Mouse (Mus musculus) stomach, embryonic 16.5 days (tissue): ENCODE results near the gene Ccdc162. TPM values are rescaled to one million over a fixed set of nuclear protein-coding genes. Genes with fewer than 3 reads are reported as not detected.

ENCODE experiments used
- ATAC-seq: fragments of 200-750 bp; cut with Nextera tagmentation; 2 replicates; pipeline ENCODE4 v1.8.0; 2017; ENCODE audit warnings: moderate number of reproducible peaks, moderate TSS enrichment; ENCODE audit not compliant: insufficient read depth, low FRiP score
- H3K27ac ChIP-seq: fragments of 300-500 bp; sonication (generic); 2 replicates; pipeline ENCODE4 v1.5.1; 2014; ENCODE audit warnings: low read length
- H3K27me3 ChIP-seq: fragments of 300-500 bp; sonication (generic); 2 replicates; pipeline ENCODE4 v1.6.1; 2014; ENCODE audit warnings: low read length, control low read depth, mixed read lengths; ENCODE audit not compliant: control insufficient read depth, insufficient read depth
- H3K36me3 ChIP-seq: fragments of 300-500 bp; sonication (generic); 2 replicates; pipeline ENCODE4 v1.6.1; 2014; ENCODE audit warnings: low read length; ENCODE audit not compliant: control insufficient read depth, insufficient read depth
- H3K4me1 ChIP-seq: fragments of 300-500 bp; sonication (generic); 2 replicates; pipeline ENCODE4 v1.6.1; 2014; ENCODE audit warnings: low read length, control low read depth, mixed read lengths; ENCODE audit not compliant: control insufficient read depth, insufficient read depth
- H3K4me2 ChIP-seq: fragments of 300-500 bp; sonication (generic); 2 replicates; pipeline ENCODE4 v1.6.1; 2014; ENCODE audit warnings: low read depth, low read length, mixed read lengths
- H3K4me3 ChIP-seq: fragments of 300-500 bp; sonication (generic); replicated peaks from 2 replicates; pipeline ENCODE4 v1.5.1; 2014; ENCODE audit warnings: mild to moderate bottlenecking, low read length
- H3K9ac ChIP-seq: fragments of 300-500 bp; sonication (generic); 2 replicates; pipeline ENCODE4 v1.6.1; 2014; ENCODE audit warnings: low read length
- H3K9me3 ChIP-seq: fragments of 300-500 bp; sonication (generic); replicated peaks from 2 replicates; pipeline ENCODE4 v1.6.1; 2016; ENCODE audit warnings: low read length, control low read depth; ENCODE audit not compliant: control insufficient read depth
- WGBS: fragments of 180-500 bp; shearing (Covaris S2); extraction: QIAGEN DNeasy Blood & Tissue Kit; methylation state at CpG from one replicate; pipeline ENCODE4 v1.1.7; 2014; 5-methylcytosine and 5-hydroxymethylcytosine counted together
- polyA plus RNA-seq: library from polyadenylated mRNA; unstranded; fragments of >200 nt; fragmentation: Nextera tagmentation; extraction: Ambion mirVana; gene quantifications from 2 replicates; pipeline ENCODE4 v1.2.1, GENCODE M21; 2015

The Ccdc162 gene
- polyA plus RNA-seq, 1 experiment from 2014 or later = 1.0 TPM

DNA sequence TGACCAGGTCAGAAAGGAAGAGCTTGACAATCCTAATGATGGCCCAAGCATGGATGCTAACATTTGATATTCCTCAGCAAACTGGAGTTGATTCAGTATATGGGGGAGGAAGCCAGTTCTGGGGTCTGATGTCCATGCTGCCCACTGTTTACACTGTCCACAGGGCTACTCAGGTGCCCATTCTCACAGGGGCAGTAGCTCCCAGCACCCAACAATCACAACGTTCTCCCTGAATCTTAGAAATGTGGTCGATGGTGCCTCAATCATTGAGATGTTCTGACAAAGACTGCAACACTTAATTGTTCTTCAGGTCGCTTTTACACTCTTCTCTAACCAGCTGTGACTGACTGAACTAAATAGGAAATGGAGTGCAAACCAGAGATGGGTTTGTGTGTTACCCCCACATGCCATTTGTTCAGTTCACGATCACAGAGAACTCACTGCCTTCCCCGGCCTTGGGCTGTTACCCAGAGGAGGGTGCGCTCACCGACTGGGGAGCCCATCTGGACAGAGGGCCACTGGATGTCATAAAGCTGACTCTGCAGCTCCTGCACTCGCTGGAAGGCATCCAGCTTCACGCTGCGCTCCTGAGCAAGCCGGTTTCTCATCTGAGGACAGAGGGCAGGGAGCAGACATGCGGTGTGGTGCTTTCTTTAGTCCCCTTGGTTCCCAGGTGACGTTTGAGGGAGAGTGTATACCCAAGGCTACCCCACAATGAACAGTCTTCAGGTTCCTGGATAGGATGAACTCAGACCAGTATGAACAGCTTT lies 169.9 kb downstream of the Ccdc162 start:
- H3K36me3 ChIP-seq = no peaks in the 10 kb centered on the region
- no peak for ATAC-seq
- no peak overlapping the region for H3K4me2 ChIP-seq
- whole genome bisulfite sequencing = 66% methylated on average over 13 of the region's 13 CpGs
- peaks cover 4% of the 10 kb centered on the region for H3K4me1 ChIP-seq
- no peak overlapping the region for H3K9ac ChIP-seq
- no peaks in the 10 kb centered on the region for H3K27me3 ChIP-seq
- no peak overlapping the region for H3K4me3 ChIP-seq
- H3K9me3 ChIP-seq = peaks cover 4% of the 10 kb centered on the region; the same call in 1 of the 2 replicates
- no peak overlapping the region for H3K27ac ChIP-seq

GRCm38 (mm10) chr10:41545224-41545755 lies 171.1 kb downstream of the Ccdc162 start:
- no peak overlapping the region for H3K9ac ChIP-seq
- no peaks in the 10 kb centered on the region for H3K27me3 ChIP-seq
- H3K4me3 ChIP-seq = no peak overlapping the region
- H3K4me1 ChIP-seq = peaks cover 4% of the 10 kb centered on the region
- ATAC-seq = no peak
- WGBS = 53% methylated on average over 7 of the region's 7 CpGs
- peaks cover 4% of the 10 kb centered on the region; the same call in 1 of the 2 replicates for H3K9me3 ChIP-seq
- H3K27ac ChIP-seq = no peak overlapping the region
- no peaks in the 10 kb centered on the region for H3K36me3 ChIP-seq
- H3K4me2 ChIP-seq = no peak overlapping the region

DNA sequence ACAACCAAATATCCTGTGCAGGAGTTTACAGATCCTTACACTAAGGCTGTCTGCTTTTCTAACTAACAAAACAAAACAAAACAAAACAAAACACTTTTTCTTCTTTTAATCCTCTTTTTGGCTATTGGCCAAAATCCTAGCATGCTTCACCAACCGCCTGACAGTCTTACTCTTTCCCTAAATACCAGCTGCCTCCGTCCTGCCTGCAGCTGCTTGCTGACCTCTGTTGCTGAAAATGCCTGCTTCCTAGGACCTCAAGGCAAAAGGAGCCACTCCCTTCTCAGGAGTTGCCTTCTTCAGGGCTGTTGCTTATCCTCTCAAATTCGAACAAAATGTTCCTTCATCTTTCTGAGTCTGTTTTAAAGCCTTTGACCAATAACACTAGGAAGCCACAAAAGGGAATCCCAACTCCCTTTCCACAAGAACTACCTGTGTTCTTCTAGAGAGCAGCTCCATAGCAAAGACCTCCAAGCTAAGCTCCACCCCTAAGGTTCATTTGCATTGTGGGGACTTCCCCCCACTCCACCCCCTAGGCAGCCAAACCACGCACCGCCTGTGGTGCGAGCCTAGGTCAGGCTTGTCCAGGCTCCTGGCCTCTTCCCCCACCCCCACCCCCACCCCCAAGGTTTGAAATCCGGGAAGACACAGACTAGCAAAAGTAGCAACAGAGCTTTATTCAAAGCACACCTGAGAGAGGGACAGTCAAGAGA lies 171.8 kb downstream of the Ccdc162 start:
- peaks cover 4% of the 10 kb centered on the region; the same call in 1 of the 2 replicates for H3K9me3 ChIP-seq
- ATAC-seq = no peak
- H3K9ac ChIP-seq = no peak overlapping the region
- no peaks in the 10 kb centered on the region for H3K36me3 ChIP-seq
- H3K4me3 ChIP-seq = no peak overlapping the region
- no peaks in the 10 kb centered on the region for H3K27me3 ChIP-seq
- 12% methylated on average over 7 of the region's 7 CpGs for WGBS
- H3K4me1 ChIP-seq = peaks cover 4% of the 10 kb centered on the region
- no peak overlapping the region for H3K27ac ChIP-seq
- no peak overlapping the region for H3K4me2 ChIP-seq

GRCm38 (mm10) chr10:41543844-41544243 lies 172.6 kb downstream of the Ccdc162 start:
- H3K27ac ChIP-seq = no peak overlapping the region
- no peaks in the 10 kb centered on the region for H3K27me3 ChIP-seq
- no peaks in the 10 kb centered on the region for H3K36me3 ChIP-seq
- H3K4me2 ChIP-seq = no peak overlapping the region
- WGBS = 63% methylated on average over 2 of the region's 2 CpGs
- no peak for ATAC-seq
- H3K9me3 ChIP-seq = no peaks in the 10 kb centered on the region
- H3K9ac ChIP-seq = no peak overlapping the region
- no peak overlapping the region for H3K4me3 ChIP-seq
- H3K4me1 ChIP-seq = peaks cover 4% of the 10 kb centered on the region

DNA sequence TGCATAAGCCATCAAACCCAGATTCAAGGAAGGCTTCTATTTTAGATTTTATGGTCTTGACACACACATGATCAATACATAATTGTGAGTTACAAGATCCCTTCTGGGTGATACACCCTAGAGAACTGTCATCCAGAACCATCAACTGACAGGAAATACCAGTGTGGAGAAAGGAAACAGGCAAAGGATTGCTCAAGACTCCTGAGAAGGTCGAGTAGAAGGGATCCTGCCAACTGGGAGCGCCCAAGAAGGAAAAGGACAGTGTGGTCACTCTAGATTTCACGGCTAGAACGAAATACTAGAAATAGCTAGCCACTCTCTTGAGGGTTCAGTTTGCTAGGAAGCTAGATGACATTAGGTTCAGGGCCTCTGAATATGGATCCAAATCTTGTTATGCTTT lies 173.0 kb downstream of the Ccdc162 start:
- no peak overlapping the region for H3K4me3 ChIP-seq
- ATAC-seq = no peak
- H3K4me1 ChIP-seq = peaks cover 4% of the 10 kb centered on the region
- H3K4me2 ChIP-seq = no peak overlapping the region
- WGBS = 81% methylated on average over 4 of the region's 4 CpGs
- H3K36me3 ChIP-seq = no peaks in the 10 kb centered on the region
- no peaks in the 10 kb centered on the region for H3K27me3 ChIP-seq
- H3K27ac ChIP-seq = no peak overlapping the region
- H3K9me3 ChIP-seq = no peaks in the 10 kb centered on the region
- H3K9ac ChIP-seq = no peak overlapping the region

- H3K27ac ChIP-seq = no peak overlapping the region
- 92% methylated on average over 6 of the region's 6 CpGs for WGBS
- H3K4me2 ChIP-seq = no peak overlapping the region
- H3K4me1 ChIP-seq = peaks cover 4% of the 10 kb centered on the region
- H3K27me3 ChIP-seq = no peaks in the 10 kb centered on the region
- ATAC-seq = no peak
- no peak overlapping the region for H3K9ac ChIP-seq
- H3K9me3 ChIP-seq = no peaks in the 10 kb centered on the region
- H3K36me3 ChIP-seq = no peaks in the 10 kb centered on the region
- no peak overlapping the region for H3K4me3 ChIP-seq
Observed at GRCm38 (mm10) chr10:41542057-41542456, 174.4 kb downstream of the Ccdc162 start.

DNA sequence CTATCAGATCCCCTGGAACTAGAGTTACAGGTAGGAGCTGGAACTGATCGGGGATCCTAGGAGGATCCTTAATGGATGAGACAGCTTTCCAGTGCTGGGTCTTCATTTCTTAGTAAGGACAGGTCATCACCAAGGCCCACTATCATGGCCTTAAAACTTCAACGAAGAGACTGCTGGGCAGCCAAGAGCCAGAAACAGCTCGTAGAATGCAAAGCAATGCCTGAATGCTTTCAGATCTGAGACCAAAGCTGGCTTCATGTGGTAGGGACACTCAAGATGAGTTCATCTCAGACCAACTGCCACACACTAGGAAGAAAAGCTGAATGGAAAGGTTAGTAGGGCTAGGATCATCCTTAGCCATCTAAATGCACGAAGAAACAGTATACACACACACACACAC lies 177.4 kb downstream of the Ccdc162 start:
- Histone ChIP-seq H3K9ac (no peak overlapping the region), H3K36me3 (peaks cover 4% of the 10 kb centered on the region; the same call in 1 of the 2 replicates), H3K4me3 (no peak overlapping the region), H3K27me3 (no peaks in the 10 kb centered on the region), H3K9me3 (no peaks in the 10 kb centered on the region), H3K27ac (no peak overlapping the region), H3K4me2 (no peak overlapping the region), H3K4me1 (no peaks in the 10 kb centered on the region)
- ATAC-seq = no peak
- 88% methylated on average over 4 of the region's 4 CpGs for WGBS

GRCm38 (mm10) chr10:41537983-41538330 lies 178.5 kb downstream of the Ccdc162 start:
- no peak overlapping the region for H3K4me2 ChIP-seq
- no peak for ATAC-seq
- no peaks in the 10 kb centered on the region for H3K4me1 ChIP-seq
- no peak overlapping the region for H3K9ac ChIP-seq
- no peaks in the 10 kb centered on the region for H3K27me3 ChIP-seq
- no peaks in the 10 kb centered on the region for H3K9me3 ChIP-seq
- H3K4me3 ChIP-seq = no peak overlapping the region
- WGBS = 93% methylated on average over 3 of the region's 3 CpGs
- H3K36me3 ChIP-seq = peaks cover 9% of the 10 kb centered on the region
- no peak overlapping the region for H3K27ac ChIP-seq

DNA sequence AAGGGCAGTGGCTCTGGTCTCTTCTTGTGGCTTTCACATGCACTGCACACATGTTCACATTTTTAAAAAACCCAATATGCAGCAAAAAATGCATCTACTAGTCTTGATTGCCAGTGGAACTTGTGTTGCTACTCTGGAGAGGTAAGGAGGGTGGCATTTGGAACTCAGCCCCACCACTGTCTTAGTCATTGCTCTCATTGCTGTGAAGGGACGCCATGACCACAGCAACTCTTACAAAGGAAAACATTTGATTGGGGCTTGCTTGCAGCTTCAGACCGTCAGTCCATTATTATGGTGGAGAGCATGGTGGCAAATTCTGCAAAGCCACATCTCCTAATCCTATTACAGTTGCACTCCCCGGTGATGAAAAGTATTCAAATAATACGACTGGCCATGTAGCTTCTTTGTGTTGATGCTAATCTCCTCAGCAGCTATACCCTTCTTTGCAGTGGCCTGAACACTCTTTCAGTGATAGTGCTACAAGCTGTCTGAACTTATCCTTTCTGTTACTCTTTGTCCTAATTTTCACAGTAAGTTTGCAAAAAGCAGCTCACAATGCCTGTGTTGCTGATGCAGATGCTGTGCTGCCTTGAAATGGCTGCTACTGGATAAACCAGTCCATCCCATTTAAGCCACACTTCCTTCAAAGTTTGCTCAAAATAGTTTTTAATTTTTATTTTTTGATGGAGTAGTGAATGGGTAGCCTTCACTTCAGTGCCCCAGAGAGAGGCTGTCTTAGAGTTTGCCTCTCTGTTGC lies 179.0 kb downstream of the Ccdc162 start:
- Histone ChIP-seq H3K4me3 (no peak overlapping the region), H3K36me3 (peaks cover 14% of the 10 kb centered on the region), H3K4me2 (no peak overlapping the region), H3K4me1 (no peaks in the 10 kb centered on the region), H3K9ac (no peak overlapping the region), H3K9me3 (no peaks in the 10 kb centered on the region), H3K27me3 (no peaks in the 10 kb centered on the region), H3K27ac (no peak overlapping the region)
- no peak for ATAC-seq
- 89% methylated on average over 4 of the region's 4 CpGs for WGBS
